Mouse (Mus musculus): ENCODE results near the gene Mrps18a.

Gene Mrps18a

GRCm38 (mm10) chr17:46122791-46123190 is 12.0 kb downstream of the Mrps18a start:
- no peak for TF ChIP-seq GATA4 (IDR thresholded peaks at IDR 0.05; ENCODE audit: insufficient replicate concordance, low read length)

GRCm38 (mm10) chr17:46123285-46123684 is 12.5 kb downstream of the Mrps18a start:
- no peak for TF ChIP-seq GATA4 (IDR thresholded peaks at IDR 0.05; ENCODE audit: insufficient replicate concordance, low read length)

GRCm38 (mm10) chr17:46123953-46124700 is 13.3 kb downstream of the Mrps18a start:
- no peak for TF ChIP-seq GATA4 (IDR thresholded peaks at IDR 0.05; ENCODE audit: insufficient replicate concordance, low read length)

GRCm38 (mm10) chr17:46126608-46127007 is 15.8 kb downstream of the Mrps18a start:
- TF ChIP-seq GATA4 (IDR thresholded peaks at IDR 0.05; ENCODE audit: insufficient replicate concordance, low read length), result no peak

GRCm38 (mm10) chr17:46127814-46128493 is 17.2 kb downstream of the Mrps18a start:
- TF ChIP-seq GATA4 (IDR thresholded peaks at IDR 0.05; ENCODE audit: insufficient replicate concordance, low read length), result no peak

- TF ChIP-seq GATA4 (IDR thresholded peaks at IDR 0.05; ENCODE audit: insufficient replicate concordance, low read length), result no peak
Observed at GRCm38 (mm10) chr17:46129741-46130498, 19.1 kb downstream of the Mrps18a start.

- TF ChIP-seq GATA4 (IDR thresholded peaks at IDR 0.05; ENCODE audit: insufficient replicate concordance, low read length), result no peak
Observed at GRCm38 (mm10) chr17:46132058-46132718, 21.4 kb downstream of the Mrps18a start.

- no peak for TF ChIP-seq GATA4 (IDR thresholded peaks at IDR 0.05; ENCODE audit: insufficient replicate concordance, low read length)
Observed at GRCm38 (mm10) chr17:46132862-46133261, 22.1 kb downstream of the Mrps18a start.

- no peak for TF ChIP-seq GATA4 (IDR thresholded peaks at IDR 0.05; ENCODE audit: insufficient replicate concordance, low read length)
Observed at GRCm38 (mm10) chr17:46138563-46139236, 27.9 kb downstream of the Mrps18a start.

- no peak for TF ChIP-seq GATA4 (IDR thresholded peaks at IDR 0.05; ENCODE audit: insufficient replicate concordance, low read length)
Observed at GRCm38 (mm10) chr17:46139872-46140271, 29.1 kb downstream of the Mrps18a start.

GRCm38 (mm10) chr17:46143578-46144423 is 33.0 kb downstream of the Mrps18a start, which contains the start of gene Rsph9:
Gene Rsph9, minus strand, starts transcription at chr17:46144216.
- peak; percentile 20; the same call in 1 of the 2 replicates for TF ChIP-seq GATA4 (IDR thresholded peaks at IDR 0.05; ENCODE audit: insufficient replicate concordance, low read length)

- TF ChIP-seq GATA4 (IDR thresholded peaks at IDR 0.05; ENCODE audit: insufficient replicate concordance, low read length), result no peak
Observed at GRCm38 (mm10) chr17:46152847-46153782, 42.3 kb downstream of the Mrps18a start, which contains the start of gene Mad2l1bp. Gene Mad2l1bp, minus strand, starts transcription at chr17:46153553.

Data from liver, adult (tissue).